Mouse (Mus musculus) left cerebral cortex, postnatal 25 days (tissue): ENCODE measurements around the gene Svs6. TPM values are rescaled to one million over a fixed set of nuclear protein-coding genes. Genes with fewer than 3 reads are reported as not detected.
"Not testable (repeated sequence)": the region's sequence is repeated elsewhere in the genome, so short reads cannot be mapped to it uniquely, and the experiment has no call there.

Experiments used
- DNase-seq, 2 experiments: peaks; one replicate each; pipeline ENCODE4 v3.0.0; 2022; ENCODE audit warnings: low spot score in 2 of 2, mixed read lengths in 1 of 2
- intact Hi-C: fragments of 180-260 bp; cut with DNase I; formaldehyde crosslinking; loops from one replicate; pipeline ENCODE4 v1.15.1; 2025
- total RNA-seq, 2 experiments: library from RNA; stranded (reverse); gene quantifications; 2 replicates each; pipeline ENCODE4 v1.2.3; 2021

The Svs6 gene
- total RNA-seq: not detected

DNA sequence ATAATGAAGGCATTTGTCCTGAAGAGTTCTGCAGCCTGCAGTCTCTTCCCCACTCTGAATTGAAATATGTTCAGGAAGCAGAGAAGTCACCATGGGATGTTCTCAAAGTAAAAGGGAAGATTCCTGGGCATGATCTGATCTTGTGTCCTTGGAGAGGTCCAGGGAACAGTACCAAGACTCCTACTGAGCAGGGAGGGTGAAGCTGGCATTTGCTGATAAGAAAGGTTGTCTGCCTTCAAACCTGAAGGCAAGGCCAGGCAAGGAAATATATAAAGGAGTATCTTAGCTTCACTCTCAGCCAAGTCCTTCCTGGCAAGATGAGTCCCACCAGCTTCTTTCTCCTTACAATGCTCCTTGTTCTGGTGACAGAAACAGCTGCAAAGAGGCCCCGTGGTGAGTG is at the start of gene Svs6:
Svs6 (plus strand) TSS at position 301 of the 400 bp plus-strand sequence.
- intact Hi-C loops, DNase-seq: not testable (repeated sequence)

DNA sequence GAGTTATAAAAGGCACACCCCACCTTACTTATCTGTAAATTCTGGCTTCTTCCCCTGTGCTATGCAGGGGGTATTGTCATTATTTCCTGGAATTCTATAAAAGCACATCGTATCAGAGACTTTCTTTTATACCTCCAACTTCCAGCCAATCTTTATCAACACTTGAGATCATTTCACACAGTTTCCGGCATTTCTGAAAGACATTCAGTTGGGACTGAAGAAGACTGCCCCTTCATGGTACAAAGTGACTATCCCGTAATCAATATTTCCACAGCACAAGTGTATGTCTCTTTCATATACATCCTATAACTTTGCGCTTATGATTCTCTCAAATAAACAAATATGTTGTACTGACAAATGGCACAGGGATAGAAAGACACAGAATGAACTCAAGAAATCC is 38.2 kb upstream of the Svs6 start, which contains the start of gene Svs4:
Svs4 (minus strand) TSS at position 101 of the 400 bp plus-strand sequence.
- intact Hi-C loops: no loop called here
- no peak for DNase-seq

DNA sequence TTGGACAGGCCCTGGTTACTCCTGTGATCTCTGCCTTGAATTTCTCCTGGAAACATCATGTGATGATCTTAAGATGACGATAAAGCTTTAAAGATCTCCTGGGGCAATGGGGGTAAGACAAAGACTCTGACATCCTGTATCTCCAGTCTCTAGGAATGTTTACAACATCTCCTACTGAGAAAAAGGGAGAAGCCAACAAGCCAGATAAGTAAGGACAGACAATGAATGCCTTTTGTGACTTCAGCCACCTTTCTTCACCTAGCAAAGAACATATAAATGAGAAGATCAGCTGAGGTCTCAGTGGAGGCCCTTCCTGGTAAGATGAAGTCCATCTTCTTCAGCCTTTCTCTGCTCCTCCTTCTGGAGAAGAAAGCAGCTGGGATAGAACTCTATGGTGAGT is 27.6 kb upstream of the Svs6 start, which contains the start of gene Svs3a:
Svs3a (plus strand) TSS at position 301 of the 400 bp plus-strand sequence.
- intact Hi-C loops, DNase-seq: not testable (repeated sequence)

DNA sequence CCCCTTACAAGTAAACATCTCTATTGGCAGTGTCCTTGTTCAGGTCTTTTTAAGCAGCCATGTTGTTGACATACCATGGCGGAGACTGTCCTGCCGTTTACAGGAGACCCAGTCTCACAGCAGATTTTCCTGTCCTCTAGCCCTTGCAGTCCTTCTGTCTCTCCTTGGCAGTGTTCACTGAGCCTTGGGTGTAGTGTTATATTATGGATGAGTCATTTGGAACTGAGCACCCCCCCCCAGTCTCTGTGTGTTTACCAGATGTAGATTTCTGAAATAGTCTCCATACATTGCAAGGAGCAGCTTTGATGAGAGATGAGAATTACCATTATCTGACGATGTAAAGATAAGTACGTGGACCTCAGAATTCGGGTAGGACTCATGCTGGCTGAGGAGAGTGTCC is 4.0 kb upstream of the Svs6 start:
- DNase-seq: peak in 1 of 2 experiments; percentile 53
- intact Hi-C loops: no loop called here

DNA sequence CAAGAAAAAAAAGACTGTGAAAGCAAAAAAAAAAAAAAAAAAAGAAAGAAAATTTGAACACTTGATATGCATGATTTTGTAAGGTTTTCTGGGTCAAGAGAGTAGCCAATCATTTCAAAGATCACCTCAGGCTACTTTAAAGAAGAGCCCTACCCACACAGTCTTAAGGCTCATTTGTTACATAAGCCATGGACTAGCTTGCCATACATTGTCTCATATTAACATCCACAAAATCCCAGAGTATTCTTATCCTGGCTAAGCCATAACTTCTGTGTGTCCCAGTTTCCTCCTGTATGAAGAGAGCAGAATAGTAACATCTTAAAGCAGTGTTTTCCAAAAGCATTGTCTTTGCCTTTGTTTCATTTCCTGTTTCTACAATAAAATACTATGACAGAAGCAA is 1.1 kb upstream of the Svs6 start:
- peak in 1 of 2 experiments; percentile 34 for DNase-seq
- intact Hi-C loops: not testable (repeated sequence)

DNA sequence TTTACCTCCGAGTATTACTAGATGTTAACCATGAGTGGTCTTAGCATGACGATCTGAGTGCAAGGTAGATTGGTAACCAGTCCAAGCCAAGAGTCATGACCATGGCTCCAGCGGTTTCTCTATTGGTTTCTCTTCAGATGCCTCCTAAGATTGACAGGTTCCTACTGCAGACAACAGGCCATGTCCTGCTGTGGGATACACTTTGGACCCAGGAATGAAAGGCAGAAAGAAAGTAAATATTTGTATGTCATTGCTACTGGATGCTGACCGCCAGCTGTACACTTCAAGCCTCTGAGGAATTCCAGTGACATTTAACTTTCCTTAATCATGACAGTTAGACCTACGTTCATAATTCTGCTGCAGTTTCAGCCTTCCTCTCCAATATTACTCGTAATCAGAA is 4.4 kb downstream of the Svs6 start:
- intact Hi-C loops: no loop called here
- DNase-seq: no peak

DNA sequence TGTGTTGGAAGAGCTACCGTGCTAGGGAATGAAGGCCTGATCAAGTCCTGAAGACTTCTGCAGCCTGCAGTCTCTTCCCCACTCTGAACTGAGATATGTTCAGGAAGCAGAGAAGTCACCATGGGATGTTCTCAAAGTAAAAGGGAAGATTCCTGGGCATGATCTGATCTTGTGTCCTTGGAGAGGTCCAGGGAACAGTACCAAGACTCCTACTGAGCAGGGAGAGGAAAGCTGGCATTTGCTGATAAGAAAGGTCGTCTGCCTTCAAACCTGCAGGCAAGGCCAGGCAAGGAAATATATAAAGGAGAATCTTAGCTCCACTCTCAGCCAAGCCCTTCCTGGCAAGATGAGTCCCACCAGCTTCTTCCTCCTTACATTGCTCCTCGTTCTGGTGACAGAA is 15.9 kb downstream of the Svs6 start, which contains the start of gene Svs5:
Svs5 (plus strand) TSS at position 301 of the 400 bp plus-strand sequence.
- intact Hi-C loops, DNase-seq: not testable (repeated sequence)

DNA sequence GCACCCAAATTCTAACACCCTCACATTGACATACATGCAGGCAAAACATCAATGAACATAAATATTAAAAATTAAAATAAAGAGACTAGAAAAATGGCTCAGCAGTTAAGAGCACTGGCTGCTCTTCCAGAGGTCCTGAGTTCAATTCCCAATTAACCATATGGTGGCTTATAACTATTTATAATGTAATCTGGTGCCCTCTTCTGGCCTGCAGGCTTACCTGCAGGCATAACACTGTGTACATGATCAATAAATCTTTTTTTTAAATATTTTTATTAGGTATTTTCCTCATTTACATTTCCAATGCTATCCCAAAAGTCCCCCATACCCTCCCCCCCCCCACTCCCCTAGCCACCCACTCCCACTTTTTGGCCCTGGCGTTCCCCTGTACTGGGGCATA is 27.2 kb downstream of the Svs6 start:
- intact Hi-C loops, DNase-seq: not testable (repeated sequence)

DNA sequence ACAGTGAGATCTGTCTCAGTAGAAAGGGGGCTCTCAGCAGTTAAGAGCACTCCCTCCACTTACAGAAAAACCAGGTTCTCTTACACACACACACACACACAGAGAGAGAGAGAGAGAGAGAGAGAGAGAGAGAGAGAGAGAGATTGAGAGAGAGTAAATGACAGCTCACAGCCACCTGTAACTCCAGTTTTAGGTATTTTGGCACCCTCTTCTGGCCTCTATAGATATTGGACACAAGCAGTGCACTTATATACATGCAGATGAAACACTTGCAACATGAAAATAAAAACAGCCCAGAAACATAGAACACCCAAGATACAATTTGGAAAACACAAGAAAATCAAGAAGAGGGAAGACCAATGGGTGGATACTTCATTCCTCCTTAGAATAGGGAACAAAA is 31.1 kb downstream of the Svs6 start:
- intact Hi-C loops: loop anchor here (5.0 kb wide), 1 partner anchor 245 kb away; no protein-coding TSS in a partner anchor
- not testable (repeated sequence) for DNase-seq

DNA sequence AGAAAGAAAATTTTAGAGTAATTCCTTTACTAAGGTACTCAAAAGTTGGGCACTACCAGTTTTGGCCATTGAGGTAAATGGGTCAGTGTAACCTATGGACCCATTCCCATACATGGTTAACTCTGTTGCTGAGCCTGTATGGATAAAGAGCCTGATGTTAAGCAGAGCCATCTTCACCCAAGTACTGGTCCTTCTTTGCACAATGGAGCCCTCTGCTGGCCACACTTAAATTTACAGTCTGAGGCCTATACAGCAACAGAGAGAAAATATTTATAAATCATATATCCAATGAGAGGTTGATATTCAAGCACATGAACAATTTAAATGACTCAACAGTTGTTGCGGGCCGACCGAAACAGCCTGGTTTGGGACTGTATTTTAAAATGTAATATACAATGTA is 32.4 kb downstream of the Svs6 start:
- intact Hi-C loops: loop anchor here (5.0 kb wide), 1 partner anchor 247 kb away; no protein-coding TSS in a partner anchor
- DNase-seq: peak in 1 of 2 experiments; percentile 14

DNA sequence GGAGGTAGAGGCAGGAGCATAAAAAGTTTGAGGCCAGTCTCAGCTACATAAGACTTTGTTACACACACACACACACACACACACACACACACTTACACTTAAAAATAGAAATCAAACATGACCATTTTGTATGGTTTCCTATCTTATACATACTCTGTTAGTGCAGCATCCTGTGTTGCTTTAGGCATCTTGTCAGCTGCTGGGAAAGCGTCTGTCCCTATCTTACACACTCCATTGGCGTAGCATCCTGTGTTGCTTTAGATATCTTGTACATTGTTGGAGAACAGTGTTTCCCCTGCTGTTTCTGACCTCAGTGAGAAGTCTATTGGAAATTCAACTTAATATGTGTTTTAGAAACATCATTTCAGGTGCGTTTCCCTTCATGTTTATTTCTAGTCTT is 36.1 kb downstream of the Svs6 start:
- intact Hi-C loops: loop anchor here (5.0 kb wide), 1 partner anchor 225 kb away; no protein-coding TSS in a partner anchor
- DNase-seq: no peak

DNA sequence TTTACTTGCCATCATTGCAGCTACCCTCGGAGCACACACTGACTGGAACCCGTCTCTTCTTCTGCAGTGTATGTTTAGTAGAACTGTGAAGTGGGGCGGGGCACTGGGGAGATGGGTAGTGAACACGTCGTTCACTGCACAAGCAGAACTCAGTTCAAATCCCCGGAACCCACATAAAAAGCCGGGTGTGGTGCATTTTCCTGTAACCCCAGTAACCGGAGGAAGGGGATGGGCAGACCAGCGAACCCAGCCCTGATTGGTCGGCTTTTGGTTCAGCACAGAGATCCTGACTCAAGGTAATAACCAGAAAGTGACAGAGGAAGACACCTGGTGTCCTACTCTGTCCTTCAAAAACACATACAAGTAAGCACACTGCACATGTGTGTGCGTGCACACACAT is 36.8 kb downstream of the Svs6 start:
- DNase-seq: no peak
- intact Hi-C loops: loop anchor here (5.0 kb wide), 1 partner anchor 226 kb away; no protein-coding TSS in a partner anchor

DNA sequence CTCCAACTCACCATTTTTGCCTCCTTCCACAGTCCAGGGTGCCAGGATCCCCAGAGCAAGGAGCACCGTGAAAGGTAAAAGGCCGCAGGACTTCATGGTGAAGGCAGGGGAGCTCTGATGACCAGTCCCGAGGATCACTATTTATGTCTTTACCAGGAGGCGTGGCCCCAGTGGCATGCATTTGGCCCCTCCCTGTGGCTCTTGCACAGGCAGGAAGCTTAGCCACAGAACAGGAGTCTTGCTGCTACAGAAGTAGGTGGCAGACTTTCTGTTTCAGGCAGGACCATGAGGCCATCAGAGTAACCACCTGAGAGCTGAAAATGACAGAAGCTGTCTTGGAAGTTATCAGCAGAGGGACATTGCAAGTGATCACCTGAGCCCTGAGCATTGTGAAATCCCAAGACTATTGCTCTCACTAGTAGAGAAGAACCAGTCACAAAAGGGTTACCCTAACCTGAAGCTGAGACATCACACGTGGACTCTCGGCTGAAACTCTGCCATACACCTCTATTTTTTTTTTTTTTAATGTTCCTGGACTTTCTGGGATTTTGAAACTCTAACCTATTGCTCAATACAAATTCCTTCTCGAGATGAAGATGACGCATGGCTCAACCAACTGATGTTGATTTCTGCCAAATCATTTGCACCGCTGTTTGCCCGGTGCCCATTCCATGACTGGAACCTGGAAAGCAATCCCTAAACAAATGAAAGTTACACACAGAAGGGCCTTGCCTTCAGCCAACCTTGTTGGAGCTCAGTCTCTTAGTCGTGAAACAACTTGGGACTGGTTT is 39.8 kb downstream of the Svs6 start:
- DNase-seq: no peak
- intact Hi-C loops: no loop called here

DNA sequence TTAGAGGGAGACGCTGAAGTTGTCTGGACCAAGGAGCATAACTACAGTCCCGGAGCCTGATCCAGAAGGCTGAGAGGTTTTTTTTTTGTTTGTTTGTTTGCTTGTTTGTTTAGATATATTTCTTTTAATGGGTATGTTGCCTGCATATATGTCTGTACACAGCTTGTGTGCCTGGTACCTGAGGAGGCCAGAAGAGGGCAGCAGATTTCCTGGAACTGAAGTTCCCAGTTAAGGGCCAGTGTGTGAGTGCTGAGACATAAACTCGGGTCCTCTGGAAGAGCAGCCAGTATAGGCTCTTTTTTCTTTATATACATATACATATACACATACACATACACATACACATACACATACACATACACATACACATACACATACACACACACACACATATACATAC is 41.8 kb downstream of the Svs6 start:
- intact Hi-C loops: no loop called here

DNA sequence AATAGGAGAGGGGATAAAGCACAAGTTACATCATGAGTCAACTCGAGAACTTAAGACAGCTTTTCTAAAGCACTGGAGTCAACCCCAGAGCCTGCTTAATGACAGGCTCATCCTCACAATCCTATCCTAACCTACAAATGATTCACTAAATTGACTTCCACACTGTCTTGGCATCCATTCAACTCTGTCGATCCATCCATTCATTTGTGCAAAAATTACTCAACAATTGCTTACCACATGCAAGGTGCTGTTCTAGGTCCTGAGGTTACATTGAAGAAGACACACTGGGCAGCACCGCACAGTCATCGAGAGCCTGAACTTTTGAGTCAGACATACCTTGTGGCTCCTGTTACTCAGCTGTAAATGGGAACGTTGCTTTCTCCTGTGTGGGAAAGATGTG is 42.5 kb downstream of the Svs6 start:
- intact Hi-C loops: no loop called here
- DNase-seq: no peak

More for the DNA sequence above, 41.8 kb downstream of the Svs6 start:
- DNase-seq: no peak

DNA sequence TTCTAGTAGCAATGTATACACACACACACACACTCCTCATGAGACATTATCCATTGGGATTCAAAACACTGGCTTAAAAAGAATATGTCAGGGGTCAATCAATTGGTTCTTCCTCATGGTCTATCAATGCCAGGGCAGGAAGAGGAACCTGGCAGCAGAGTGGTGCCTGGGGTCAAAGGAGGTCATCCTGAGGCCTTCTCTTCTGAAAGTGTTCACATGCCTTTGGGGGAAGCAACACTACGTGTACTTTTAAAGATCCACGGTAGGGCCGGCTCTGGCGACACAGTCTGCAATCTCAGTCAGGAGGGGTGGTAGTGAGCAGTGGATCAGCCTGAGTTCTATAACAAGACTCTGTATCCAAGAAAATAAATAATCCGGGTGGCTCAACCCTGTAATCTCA is 43.1 kb downstream of the Svs6 start:
- DNase-seq: no peak
- intact Hi-C loops: no loop called here

DNA sequence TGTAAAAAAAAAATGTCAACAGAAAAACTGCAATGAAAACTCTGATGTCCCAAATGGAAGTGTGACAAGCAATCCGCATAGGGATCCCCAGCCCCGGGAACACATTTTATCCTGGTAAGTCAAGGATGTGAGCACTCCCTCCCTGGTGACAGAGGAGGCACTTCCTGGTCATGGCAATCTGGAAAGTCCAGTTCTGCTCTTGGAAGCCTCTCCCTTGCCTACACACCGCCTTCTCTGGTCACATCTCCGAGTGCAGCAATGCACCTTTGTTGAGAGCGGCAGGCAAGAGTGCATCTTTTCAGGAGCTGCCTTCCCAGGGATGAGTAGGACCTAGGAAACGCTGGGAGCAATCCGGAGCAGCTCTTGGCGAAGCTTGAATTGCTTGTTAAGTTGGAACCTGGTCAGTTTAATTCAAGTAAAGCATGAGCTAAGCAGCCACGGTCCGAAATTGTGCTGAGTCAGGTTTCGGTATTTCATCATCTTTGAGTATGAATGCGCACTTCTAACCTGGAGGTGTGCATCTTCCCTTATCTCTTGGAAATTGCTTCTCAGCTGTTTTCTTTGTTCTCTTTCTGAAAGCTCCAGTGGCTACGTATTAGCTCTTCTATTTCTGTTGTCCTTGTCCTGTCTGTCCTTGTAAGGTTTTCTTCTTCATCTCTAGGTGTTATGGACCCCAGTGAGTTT is 44.6 kb downstream of the Svs6 start:
- intact Hi-C loops: no loop called here
- no peak for DNase-seq

DNA sequence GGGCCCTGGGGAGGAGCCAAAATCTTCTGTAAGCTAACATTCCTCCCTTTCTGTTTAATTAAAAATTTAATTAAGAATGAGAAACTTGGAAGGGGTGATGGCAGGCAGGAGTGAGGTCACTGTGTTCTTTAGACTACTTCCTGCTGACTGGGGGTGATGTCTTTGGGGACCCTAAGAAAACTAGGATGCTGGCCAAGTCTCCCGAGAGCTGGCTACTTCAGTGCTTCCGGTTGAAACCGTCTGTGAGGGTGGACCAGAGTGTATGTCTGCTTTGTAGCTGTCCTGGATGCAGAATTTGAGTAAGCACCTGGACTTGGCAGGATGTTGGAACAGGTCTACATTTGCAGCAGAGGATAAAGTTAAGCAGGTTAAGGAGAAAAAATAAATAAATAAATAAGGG is 50.4 kb downstream of the Svs6 start:
- intact Hi-C loops: no loop called here
- no peak for DNase-seq
